Mouse (Mus musculus) megakaryocyte, embryonic 14.5 days (primary cell): Measurements from ENCODE around the gene 4930503B20Rik. TPM values are rescaled to one million over a fixed set of nuclear protein-coding genes. Genes with fewer than 3 reads are reported as not detected.

ENCODE experiments used
- H3K27me3 ChIP-seq: replicated peaks from 2 replicates; pipeline ENCODE3; 2012; ENCODE audit warnings: inconsistent platforms
- H3K36me3 ChIP-seq: replicated peaks from 2 replicates; pipeline ENCODE3; 2012; ENCODE audit warnings: low read length, inconsistent platforms, mixed read lengths
- H3K4me1 ChIP-seq: 2 replicates; pipeline ENCODE4 v1.6.1; 2012; ENCODE audit warnings: inconsistent platforms
- H3K4me3 ChIP-seq: replicated peaks from 2 replicates; pipeline ENCODE3; 2012; ENCODE audit warnings: moderate library complexity, mild to moderate bottlenecking, inconsistent platforms
- H3K9me3 ChIP-seq: 2 replicates; pipeline ENCODE4 v1.6.1; 2012; ENCODE audit warnings: inconsistent platforms
- FLI1 ChIP-seq: IDR thresholded peaks from 2 replicates; pipeline ENCODE4 v1.6.1; 2012; ENCODE audit warnings: low read length, inconsistent platforms, mixed read lengths
- GATA1 ChIP-seq: IDR thresholded peaks from 3 replicates; pipeline ENCODE4 v1.6.1; 2012; ENCODE audit warnings: mixed read lengths, low read length, inconsistent platforms, borderline replicate concordance
- polyA plus RNA-seq: library from polyadenylated mRNA; stranded (reverse); fragments of >175 nt; gene quantifications from 2 replicates; pipeline ENCODE4 v1.2.3, GENCODE M21; 2012; ENCODE audit warnings: low replicate concordance; ENCODE audit not compliant: insufficient read depth

4930503B20Rik gene
- not detected in 2 replicates for polyA plus RNA-seq

GRCm38 (mm10) chr3:146651217-146651616 is at the start of gene 4930503B20Rik:
Gene 4930503B20Rik (minus strand): TSS chr3:146651317.
- TF ChIP-seq GATA1 (no peak), FLI1 (no peak)
- Histone ChIP-seq H3K4me3 (no peak within 1 kb of the TSS), H3K27me3 (peaks cover 17% of the 10 kb centered on the region), H3K4me1 (peaks cover 50% of the 10 kb centered on the region), H3K36me3 (no peaks in the 10 kb centered on the region), H3K9me3 (no peaks in the 10 kb centered on the region)

GRCm38 (mm10) chr3:146700051-146700450 is 48.9 kb upstream of the 4930503B20Rik start:
- H3K4me3 ChIP-seq, result peak overlapping the region; percentile 4
- no peaks in the 10 kb centered on the region for H3K9me3 ChIP-seq
- H3K36me3 ChIP-seq, result no peaks in the 10 kb centered on the region
- no peak for TF ChIP-seq GATA1
- no peak for TF ChIP-seq FLI1
- H3K4me1 ChIP-seq, result peaks cover 17% of the 10 kb centered on the region
- peaks cover 4% of the 10 kb centered on the region for H3K27me3 ChIP-seq

DNA sequence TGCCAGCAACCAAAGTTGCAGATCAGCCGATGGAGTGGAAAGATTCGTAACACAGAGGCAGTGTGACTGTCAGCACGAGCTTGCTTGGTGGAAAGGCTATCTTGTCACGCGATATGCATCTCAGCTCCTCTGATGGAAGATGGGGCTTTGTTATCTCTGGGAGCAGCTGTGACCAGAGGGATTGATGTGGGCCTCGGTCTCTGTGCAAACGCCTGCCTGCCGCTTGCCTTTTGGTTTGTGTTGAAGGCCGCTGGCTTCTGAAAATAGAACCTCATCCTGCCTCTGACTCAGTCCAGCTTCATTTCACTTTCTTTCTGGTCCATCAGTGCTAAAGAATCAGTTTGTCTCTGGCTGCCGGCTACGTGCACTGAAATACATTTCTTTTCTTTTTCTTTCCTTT is 47.9 kb upstream of the 4930503B20Rik start:
- H3K9me3 ChIP-seq, result no peaks in the 10 kb centered on the region
- no peaks in the 10 kb centered on the region for H3K36me3 ChIP-seq
- TF ChIP-seq FLI1 (no peak), GATA1 (no peak)
- peaks cover 4% of the 10 kb centered on the region for H3K27me3 ChIP-seq
- H3K4me3 ChIP-seq, result no peak overlapping the region
- H3K4me1 ChIP-seq, result peaks cover 13% of the 10 kb centered on the region

DNA sequence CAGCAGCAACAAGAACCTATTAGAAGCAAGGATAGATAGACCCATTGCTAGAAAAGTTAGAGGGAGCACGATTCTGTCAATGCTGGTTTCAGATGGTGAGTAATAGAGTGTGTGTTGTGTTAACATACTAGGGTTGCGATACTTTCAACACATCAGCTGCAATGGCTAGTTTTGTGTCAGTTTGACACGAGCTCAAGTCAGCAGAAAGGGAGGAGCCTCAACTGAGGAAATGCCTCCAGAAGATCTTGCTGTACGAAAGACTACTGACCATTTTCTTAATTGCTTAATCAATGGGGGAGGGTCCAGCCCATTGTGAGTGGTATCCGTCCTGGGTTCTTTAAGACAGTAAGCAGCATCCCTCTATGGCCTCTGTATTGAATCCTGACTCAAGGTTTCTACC is 41.4 kb upstream of the 4930503B20Rik start:
- TF ChIP-seq FLI1 (no peak), GATA1 (no peak)

GRCm38 (mm10) chr3:146687121-146687725 is 36.1 kb upstream of the 4930503B20Rik start:
- peaks cover 48% of the 10 kb centered on the region for H3K4me1 ChIP-seq
- TF ChIP-seq FLI1, result no peak
- TF ChIP-seq GATA1, result no peak
- no peaks in the 10 kb centered on the region for H3K9me3 ChIP-seq
- H3K27me3 ChIP-seq, result peaks cover 17% of the 10 kb centered on the region
- no peak overlapping the region for H3K4me3 ChIP-seq
- H3K36me3 ChIP-seq, result no peaks in the 10 kb centered on the region

More for the DNA sequence above, 41.4 kb upstream of the 4930503B20Rik start:
- no peaks in the 10 kb centered on the region for H3K9me3 ChIP-seq
- H3K4me1 ChIP-seq, result peaks cover 10% of the 10 kb centered on the region
- no peaks in the 10 kb centered on the region for H3K36me3 ChIP-seq
- H3K27me3 ChIP-seq, result peaks cover 4% of the 10 kb centered on the region
- H3K4me3 ChIP-seq, result no peak overlapping the region

GRCm38 (mm10) chr3:146686428-146686827 is 35.3 kb upstream of the 4930503B20Rik start:
- TF ChIP-seq FLI1, result no peak
- TF ChIP-seq GATA1, result no peak; the same call in 2 of the 3 replicates

GRCm38 (mm10) chr3:146684811-146685675 is 33.9 kb upstream of the 4930503B20Rik start, which contains the start of gene Samd13:
Gene Samd13 (minus strand): TSS chr3:146685592.
- Histone ChIP-seq H3K4me3 (peak within 1 kb of the TSS; percentile 88), H3K27me3 (peaks cover 19% of the 10 kb centered on the region), H3K9me3 (no peaks in the 10 kb centered on the region), H3K36me3 (no peaks in the 10 kb centered on the region), H3K4me1 (peaks cover 54% of the 10 kb centered on the region)
- no peak for TF ChIP-seq GATA1
- TF ChIP-seq FLI1, result no peak

More at GRCm38 (mm10) chr3:146686428-146686827, 35.3 kb upstream of the 4930503B20Rik start:
- peaks cover 54% of the 10 kb centered on the region for H3K4me1 ChIP-seq
- H3K4me3 ChIP-seq, result no peak overlapping the region
- no peaks in the 10 kb centered on the region for H3K36me3 ChIP-seq
- H3K27me3 ChIP-seq, result peaks cover 17% of the 10 kb centered on the region
- no peaks in the 10 kb centered on the region for H3K9me3 ChIP-seq

DNA sequence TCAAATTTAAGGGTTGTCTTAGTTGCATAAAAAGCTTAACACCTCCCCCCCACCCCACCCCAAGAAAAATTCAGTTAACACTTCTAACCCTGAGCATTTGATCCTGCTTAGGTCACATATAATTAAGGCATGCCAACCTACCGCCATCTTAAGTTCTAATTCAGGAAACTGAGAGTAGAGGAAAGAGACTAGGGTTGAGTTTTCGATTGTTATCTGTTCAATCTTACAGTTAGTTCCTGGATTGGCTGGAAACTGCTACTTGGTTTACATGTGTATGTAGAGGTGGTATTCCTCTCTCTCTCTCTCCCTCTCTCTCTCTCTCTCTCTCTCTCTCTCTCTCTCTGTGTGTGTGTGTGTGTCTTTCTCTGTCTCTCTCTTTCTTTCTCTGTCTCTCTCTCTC is 32.0 kb upstream of the 4930503B20Rik start:
- Histone ChIP-seq H3K4me3 (no peak overlapping the region), H3K9me3 (no peaks in the 10 kb centered on the region), H3K36me3 (no peaks in the 10 kb centered on the region), H3K4me1 (peaks cover 50% of the 10 kb centered on the region), H3K27me3 (peaks cover 19% of the 10 kb centered on the region)
- TF ChIP-seq FLI1, result no peak
- TF ChIP-seq GATA1, result no peak

GRCm38 (mm10) chr3:146682140-146682651 is 31.1 kb upstream of the 4930503B20Rik start:
- no peaks in the 10 kb centered on the region for H3K9me3 ChIP-seq
- H3K36me3 ChIP-seq, result no peaks in the 10 kb centered on the region
- peaks cover 41% of the 10 kb centered on the region for H3K4me1 ChIP-seq
- TF ChIP-seq FLI1 (no peak), GATA1 (no peak)
- H3K4me3 ChIP-seq, result peak overlapping the region; percentile 77
- H3K27me3 ChIP-seq, result peaks cover 19% of the 10 kb centered on the region

- Histone ChIP-seq H3K9me3 (no peaks in the 10 kb centered on the region), H3K36me3 (no peaks in the 10 kb centered on the region), H3K27me3 (peaks cover 19% of the 10 kb centered on the region), H3K4me3 (no peak overlapping the region), H3K4me1 (peaks cover 38% of the 10 kb centered on the region)
- TF ChIP-seq FLI1 (no peak), GATA1 (no peak)
Observed at GRCm38 (mm10) chr3:146681696-146682095, 30.6 kb upstream of the 4930503B20Rik start.
